Mouse (Mus musculus) adrenal gland, postnatal 14 days (tissue): ENCODE results near the gene Olig1. TPM values are rescaled to one million over a fixed set of nuclear protein-coding genes. Genes with fewer than 3 reads are reported as not detected.

Experiments
- DNase-seq: peaks from one replicate; pipeline ENCODE4 v3.0.0; 2021; ENCODE audit warnings: mixed read lengths
- total RNA-seq: library from RNA; stranded (reverse); gene quantifications from 2 replicates; pipeline ENCODE4 v1.2.3, GENCODE M21; 2021

Olig1 gene
- total RNA-seq, 1 experiment from 2014 or later: 1.1 TPM

- no peak for DNase-seq
These were observed 40.3 kb downstream of the Olig1 start for GRCm38 (mm10) chr16:91309872-91310271.

GRCm38 (mm10) chr16:91312921-91313320 lies 43.3 kb downstream of the Olig1 start:
- no peak for DNase-seq

GRCm38 (mm10) chr16:91314114-91314775 lies 44.7 kb downstream of the Olig1 start:
- peak; percentile 85 for DNase-seq

GRCm38 (mm10) chr16:91320191-91320590 lies 50.6 kb downstream of the Olig1 start:
- DNase-seq: no peak

- DNase-seq: no peak
These were observed 51.0 kb downstream of the Olig1 start for GRCm38 (mm10) chr16:91320608-91321007.

Other genes starting within 250 kb of the Olig1 start
- gene Paxbp1, start 225.2 kb upstream of the Olig1 start, total RNA-seq: 52.7 and 54.6 TPM in 2 replicates
- gene 4932438H23Rik, start 174.7 kb upstream of the Olig1 start, total RNA-seq: not detected in 2 replicates
- 0.15 TPM in 1 of 2 replicates, not detected in the other for gene Olig2, start 44.3 kb upstream of the Olig1 start, total RNA-seq
- gene Ifnar2, start 103.0 kb downstream of the Olig1 start, total RNA-seq: 83.9 and 86.1 TPM in 2 replicates
- gene Gm21970, start 121.9 kb downstream of the Olig1 start, total RNA-seq: 0.59 TPM in 1 of 2 replicates, not detected in the other
- 105 and 106 TPM in 2 replicates for gene Il10rb, start 136.4 kb downstream of the Olig1 start, total RNA-seq
- gene Ifnar1, start 215.5 kb downstream of the Olig1 start, total RNA-seq: 80.3 and 82.7 TPM in 2 replicates